13 mouse cellular contexts compared by ENCODE assay signal in the genomic region with DNA sequence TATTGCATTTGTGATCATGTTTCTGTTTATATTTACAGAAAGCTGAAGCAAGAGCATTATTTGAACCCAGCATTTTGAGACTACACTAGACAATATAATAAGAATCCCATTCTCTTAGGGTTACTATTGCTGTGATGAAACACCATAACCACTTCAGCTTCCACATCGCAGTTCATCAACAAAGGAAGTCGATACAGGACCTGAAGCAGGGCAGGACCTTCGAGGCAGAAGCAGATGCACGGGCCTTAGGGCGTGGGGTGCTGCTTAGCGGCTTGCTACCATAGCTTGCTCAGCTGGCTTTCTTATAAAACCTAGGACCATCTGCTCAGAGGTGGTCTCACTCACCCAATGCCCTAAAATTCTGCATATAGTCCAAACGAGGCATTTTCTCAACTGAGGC.
DNase-seq lines count a peak whose midpoint lies in the region; ATAC-seq and TF ChIP-seq lines count a peak whose summit lies in the region.
"Had no signal": no experiment of that assay in that cellular context is flagged by ENCODE, and none has a peak within 500 bp of the region (broad histone marks: within the 10 kb centered on the region; RNA-seq: fewer than 3 reads in every experiment).

No protein-coding gene starts in this region.

- H3K4me2 ChIP-seq in lung, embryonic 15.5 days, result no peak overlapping the region; the same call in 1 of the 2 replicates
- no peak overlapping the region for H3K4me2 ChIP-seq in lung, postnatal 0 days (replicated peaks; ENCODE audit: low read depth, low read length)
- H3K4me2 ChIP-seq: midbrain, embryonic 15.5 days had no signal

- TF ChIP-seq CTCF in lung, postnatal 0 days (IDR thresholded peaks at IDR 0.05), result no peak

- H3K36me3 ChIP-seq in lung, embryonic 15.5 days, result no peaks in the 10 kb centered on the region
- no peaks in the 10 kb centered on the region for H3K36me3 ChIP-seq in lung, postnatal 0 days (ENCODE audit: insufficient read depth, low read length)
- H3K36me3 ChIP-seq: midbrain, embryonic 15.5 days had no signal

- WGBS in lung, embryonic 15.5 days, result 45% methylated on average over 7 of the region's 7 CpGs
- WGBS in lung, postnatal 0 days, result 46% methylated on average over 7 of the region's 7 CpGs

- H3K27ac ChIP-seq in lung, embryonic 15.5 days, result peak overlapping the region; percentile 44; the same call in 1 of the 2 replicates
- no peak overlapping the region for H3K27ac ChIP-seq in lung, postnatal 0 days (ENCODE audit: low read length)
- peak overlapping the region; percentile 70 for H3K27ac ChIP-seq in brown adipose tissue, adult 24 weeks (replicated peaks; ENCODE audit: low read depth, low read length)
- H3K27ac ChIP-seq: midbrain, embryonic 15.5 days had no signal

- H3K27me3 ChIP-seq in lung, embryonic 15.5 days, result no peaks in the 10 kb centered on the region
- no peaks in the 10 kb centered on the region for H3K27me3 ChIP-seq in lung, postnatal 0 days (replicated peaks; ENCODE audit: insufficient read depth, low read length)
- H3K27me3 ChIP-seq: midbrain, embryonic 15.5 days had no signal

- intact Hi-C loops in left cerebral cortex, postnatal 10 days (cut with DNase I), result no loop called here

- no peak overlapping the region for H3K4me3 ChIP-seq in lung, embryonic 15.5 days
- no peak overlapping the region for H3K4me3 ChIP-seq in lung, postnatal 0 days (ENCODE audit: low read depth, low read length)
- H3K4me3 ChIP-seq in brown adipose tissue, adult 24 weeks (ENCODE audit: insufficient read depth, low read depth, low read length), result no peak overlapping the region
- H3K4me3 ChIP-seq: midbrain, embryonic 15.5 days had no signal

- peak; percentile 9 for DNase-seq in gastrocnemius, postnatal 10 days
- DNase-seq in gastrocnemius, postnatal 4 days (ENCODE audit: low spot score in 2 of 2), result no peak
- no peak for DNase-seq in lung, postnatal 0 days (ENCODE audit: low spot score)
- no peak for DNase-seq in adrenal gland, postnatal 25 days
- no peak for DNase-seq in left cerebral cortex, postnatal 10 days (ENCODE audit: extremely low spot score in 1 of 2, low spot score in 2 of 2)
- DNase-seq: heart, postnatal 4 days; kidney, postnatal 10 days; thymus, adult 18-20 months had no signal

- peaks cover 14% of the 10 kb centered on the region for H3K4me1 ChIP-seq in lung, embryonic 15.5 days
- peaks cover 4% of the 10 kb centered on the region; the same call in 1 of the 2 replicates for H3K4me1 ChIP-seq in lung, postnatal 0 days (ENCODE audit: insufficient read depth, low read depth, low read length)
- peaks cover 10% of the 10 kb centered on the region for H3K4me1 ChIP-seq in brown adipose tissue, adult 24 weeks (ENCODE audit: control insufficient read depth, insufficient read depth, insufficient read length, low read length)

- no peaks in the 10 kb centered on the region for H3K9me3 ChIP-seq in lung, embryonic 15.5 days
- no peaks in the 10 kb centered on the region for H3K9me3 ChIP-seq in lung, postnatal 0 days (ENCODE audit: low read length)
- H3K9me3 ChIP-seq: midbrain, embryonic 15.5 days had no signal

- ATAC-seq in lung, embryonic 15.5 days (ENCODE audit: borderline replicate concordance, extremely low read depth, low FRiP score, low TSS enrichment), result no peak
- no peak for ATAC-seq in lung, postnatal 0 days
- peak; percentile 74 for ATAC-seq in megakaryocyte progenitor cell, adult 5-6 weeks (replicated peaks; ENCODE audit: poor library complexity)
- ATAC-seq: CD4-positive, CD25-positive, alpha-beta regulatory T cell, adult 4 months; midbrain, embryonic 15.5 days had no signal

- TF ChIP-seq EP300 in lung, postnatal 0 days (IDR thresholded peaks at IDR 0.05), result no peak

- H3K9ac ChIP-seq in lung, embryonic 15.5 days, result no peak overlapping the region
- H3K9ac ChIP-seq in lung, postnatal 0 days (replicated peaks; ENCODE audit: low read depth), result no peak overlapping the region
- H3K9ac ChIP-seq: midbrain, embryonic 15.5 days had no signal
